Comparison of ENCODE assay signal across 7 mouse cellular contexts in the genomic region with DNA sequence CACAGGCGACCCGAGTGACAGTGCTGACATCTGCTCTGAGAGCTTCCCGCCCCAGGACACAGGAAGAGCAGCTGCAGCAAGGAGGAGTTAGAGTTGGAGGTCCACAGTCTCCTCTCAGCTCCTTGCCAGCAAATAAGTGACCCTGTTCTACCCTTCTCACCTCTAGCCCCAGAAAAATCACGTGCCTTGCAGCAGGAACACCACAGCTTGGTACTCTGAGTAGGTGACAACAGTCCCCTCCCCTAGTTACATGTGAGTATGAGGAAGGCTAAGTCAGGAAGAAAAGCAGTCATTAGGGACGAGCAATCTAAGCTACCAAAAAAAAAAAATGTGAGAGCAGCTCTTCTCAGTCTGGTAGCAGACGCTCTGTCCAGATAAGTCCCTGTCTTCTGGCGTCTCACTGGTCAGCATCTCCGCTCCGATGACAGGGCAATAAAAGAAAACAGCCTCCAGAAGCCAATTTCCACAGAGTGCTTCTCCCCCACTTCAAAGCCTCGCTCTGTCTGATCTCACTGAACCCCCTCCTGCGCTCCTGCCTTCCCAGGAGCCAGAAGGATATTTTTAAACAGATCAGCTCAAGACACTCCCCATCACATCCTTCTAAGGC. TPM values are rescaled to one million over a fixed set of nuclear protein-coding genes. Genes with fewer than 3 reads are reported as not detected.
A peak's percentile ranks its signal among the peaks of the same experiment; 100 is the strongest.
DNase-seq lines count a peak whose midpoint lies in the region; ATAC-seq lines count a peak whose summit lies in the region.

No protein-coding gene starts in this region.

- H3K4me1 ChIP-seq in lung, embryonic 15.5 days = peaks cover 33% of the 10 kb centered on the region
- H3K4me1 ChIP-seq in hindbrain, embryonic 15.5 days (replicated peaks) = peaks cover 73% of the 10 kb centered on the region

- peak; percentile 37; the same call in 1 of the 2 replicates for ATAC-seq in lung, embryonic 15.5 days (ENCODE audit: borderline replicate concordance, extremely low read depth, low FRiP score, low TSS enrichment)
- no peak for ATAC-seq in hindbrain, embryonic 15.5 days (ENCODE audit: low FRiP score, low read depth)
- no peak for ATAC-seq in granulocyte monocyte progenitor cell, adult 5-6 weeks (replicated peaks; ENCODE audit: poor library complexity, severe bottlenecking)

- H3K27ac ChIP-seq in lung, embryonic 15.5 days = peak overlapping the region; percentile 39
- 0 out of 2 replicates have a peak overlapping the region, but pooled peaks have one; percentile 16 for H3K27ac ChIP-seq in hindbrain, embryonic 15.5 days (replicated peaks)

- no peak overlapping the region for H3K4me3 ChIP-seq in lung, embryonic 15.5 days
- H3K4me3 ChIP-seq in hindbrain, embryonic 15.5 days = no peak overlapping the region

- no peak overlapping the region for H3K9ac ChIP-seq in lung, embryonic 15.5 days
- no peak overlapping the region; the same call in 1 of the 2 replicates for H3K9ac ChIP-seq in hindbrain, embryonic 15.5 days

- H3K27me3 ChIP-seq in lung, embryonic 15.5 days = no peaks in the 10 kb centered on the region
- H3K27me3 ChIP-seq in hindbrain, embryonic 15.5 days = no peaks in the 10 kb centered on the region

- 33% methylated on average over 11 of the region's 11 CpGs for WGBS in lung, embryonic 15.5 days
- WGBS in hindbrain, embryonic 15.5 days = 50% methylated on average over 11 of the region's 11 CpGs

- H3K36me3 ChIP-seq in lung, embryonic 15.5 days = 0 out of 2 replicates have a peak, but pooled peaks cover 3% of the 10 kb centered on the region
- H3K36me3 ChIP-seq in hindbrain, embryonic 15.5 days = no peaks in the 10 kb centered on the region

- no peaks in the 10 kb centered on the region for H3K9me3 ChIP-seq in lung, embryonic 15.5 days
- no peaks in the 10 kb centered on the region for H3K9me3 ChIP-seq in hindbrain, embryonic 15.5 days

- H3K4me2 ChIP-seq in lung, embryonic 15.5 days = no peak overlapping the region; the same call in 1 of the 2 replicates
- no peak overlapping the region for H3K4me2 ChIP-seq in hindbrain, embryonic 15.5 days

- no peak for DNase-seq in lung, postnatal 25 days (ENCODE audit: low spot score)
- peak; percentile 22 for DNase-seq in embryo, embryonic 9.5 days (ENCODE audit: extremely low spot score)
- DNase-seq in mesoderm, embryonic 11.5 days (ENCODE audit: low read depth, low spot score) = peak; percentile 35
- DNase-seq in spleen, postnatal 36 days (ENCODE audit: low spot score in 2 of 2) = no peak

RNA-seq across cellular contexts. Expression of a gene that starts 6.1 kb away (rescaled TPM):
- polyA plus RNA-seq in lung, embryonic 15.5 days (2015; fragmentation: Nextera tagmentation; extraction: Ambion mirVana) = 20.8 and 21.3 TPM in 2 replicates
- 20.0 and 22.9 TPM in 2 replicates for polyA plus RNA-seq in hindbrain, embryonic 15.5 days (2015; fragmentation: Nextera tagmentation; extraction: Ambion mirVana)
- total RNA-seq in granulocyte monocyte progenitor cell, adult 5-6 weeks (2014; fragmentation: Nextera tagmentation) = 29.7 and 33.6 TPM in 2 replicates
- 44.8 and 45.8 TPM in 2 replicates for total RNA-seq in granulocyte monocyte progenitor cell, adult 5-6 weeks (2017)

RNA-seq across cellular contexts. Expression of a gene that starts 19.2 kb away (rescaled TPM):
- 563 and 602 TPM in 2 replicates for polyA plus RNA-seq in lung, embryonic 15.5 days (2015; fragmentation: Nextera tagmentation; extraction: Ambion mirVana)
- polyA plus RNA-seq in hindbrain, embryonic 15.5 days (2015; fragmentation: Nextera tagmentation; extraction: Ambion mirVana) = 342 and 359 TPM in 2 replicates
- 2,241 and 2,395 TPM in 2 replicates for total RNA-seq in granulocyte monocyte progenitor cell, adult 5-6 weeks (2014; fragmentation: Nextera tagmentation)
- total RNA-seq in granulocyte monocyte progenitor cell, adult 5-6 weeks (2017) = 1,241 and 1,301 TPM in 2 replicates

RNA-seq across cellular contexts. Expression of a gene that starts 35.0 kb away (rescaled TPM):
- 4.4 and 4.7 TPM in 2 replicates for polyA plus RNA-seq in lung, embryonic 15.5 days (2015; fragmentation: Nextera tagmentation; extraction: Ambion mirVana)
- polyA plus RNA-seq in hindbrain, embryonic 15.5 days (2015; fragmentation: Nextera tagmentation; extraction: Ambion mirVana) = 19.0 and 20.6 TPM in 2 replicates
- total RNA-seq in granulocyte monocyte progenitor cell, adult 5-6 weeks (2014; fragmentation: Nextera tagmentation) = 26.2 and 28.1 TPM in 2 replicates
- 12.8 and 14.1 TPM in 2 replicates for total RNA-seq in granulocyte monocyte progenitor cell, adult 5-6 weeks (2017)

Comparison
In these comparisons a context has a peak if more than half of its experiments do, and no peak if none do; other contexts are left out.
1. DNase-seq: peak in embryo, embryonic 9.5 days (single experiment) and mesoderm, embryonic 11.5 days (single experiment); none in lung, postnatal 25 days (single experiment) and spleen, postnatal 36 days (0 of 2).